In genomic region chr10:29823177-29823576, GRCm38 (mm10) we compare ENCODE assay signal across 30 mouse cellular contexts.
A peak's percentile ranks its signal among the peaks of the same experiment; 100 is the strongest.
DNase-seq lines count a peak whose midpoint lies in the region; ATAC-seq and TF ChIP-seq lines count a peak whose summit lies in the region.
"Had no signal": no experiment of that assay in that cellular context is flagged by ENCODE, and none has a peak within 500 bp of the region (broad histone marks: within the 10 kb centered on the region; RNA-seq: fewer than 3 reads in every experiment).

No protein-coding gene starts in this region.

- H3K4me3 ChIP-seq in forebrain, embryonic 15.5 days: no peak overlapping the region
- H3K4me3 ChIP-seq in forebrain, embryonic 12.5 days (replicated peaks): no peak overlapping the region
- H3K4me3 ChIP-seq in forebrain, postnatal 0 days (ENCODE audit: low read depth, low read length): no peak overlapping the region
- H3K4me3 ChIP-seq in embryonic facial prominence, embryonic 10.5 days: no peak overlapping the region
- H3K4me3 ChIP-seq: heart, embryonic 13.5 days; lung, embryonic 15.5 days; megakaryocyte, embryonic 14.5 days; midbrain, embryonic 12.5 days; myocyte; neural tube, embryonic 12.5 days; stomach, embryonic 15.5 days had no signal

- peak; percentile 30 for DNase-seq in layer of hippocampus, adult 9-11 months
- no peak for DNase-seq in layer of hippocampus, postnatal 10 days (ENCODE audit: low spot score in 2 of 2)
- peak; percentile 10 for DNase-seq in right cerebral cortex, adult 18-20 months
- no peak for DNase-seq in right cerebral cortex, postnatal 25 days
- DNase-seq in forebrain, postnatal 0 days: peak; percentile 70
- no peak for DNase-seq in embryonic facial prominence, embryonic 10.5 days (ENCODE audit: low spot score)
- DNase-seq: adrenal gland, postnatal 10 days; cerebellum, adult 18-20 months; cerebellum, postnatal 25 days; gastrocnemius, postnatal 10 days; heart, postnatal 10 days; kidney, adult 9 months; kidney, postnatal 10 days; liver; lung, postnatal 4 days; thymus, adult 2 months; thymus, postnatal 36 days had no signal

- no peak for TF ChIP-seq CTCF in forebrain, postnatal 0 days (IDR thresholded peaks at IDR 0.05; ENCODE audit: low read depth)

- H3K27ac ChIP-seq in forebrain, embryonic 15.5 days (replicated peaks): peak overlapping the region; percentile 64; the same call in 1 of the 2 replicates
- no peak overlapping the region for H3K27ac ChIP-seq in forebrain, embryonic 12.5 days
- H3K27ac ChIP-seq in forebrain, postnatal 0 days (ENCODE audit: low read depth, low read length): no peak overlapping the region
- no peak overlapping the region for H3K27ac ChIP-seq in embryonic facial prominence, embryonic 10.5 days (replicated peaks)
- H3K27ac ChIP-seq: heart, embryonic 13.5 days; hindbrain, embryonic 14.5 days; liver, embryonic 14.5 days; lung, embryonic 15.5 days; midbrain, embryonic 12.5 days; neural tube, embryonic 12.5 days; stomach, embryonic 15.5 days had no signal

- H3K4me2 ChIP-seq in forebrain, embryonic 15.5 days (replicated peaks): no peak overlapping the region
- no peak overlapping the region for H3K4me2 ChIP-seq in forebrain, embryonic 12.5 days
- no peak overlapping the region for H3K4me2 ChIP-seq in forebrain, postnatal 0 days (ENCODE audit: low read depth)
- H3K4me2 ChIP-seq: heart, embryonic 13.5 days; hindbrain, embryonic 14.5 days; lung, embryonic 15.5 days; midbrain, embryonic 12.5 days; neural tube, embryonic 12.5 days; stomach, embryonic 15.5 days had no signal

- peaks cover 15% of the 10 kb centered on the region; the same call in 1 of the 2 replicates for H3K4me1 ChIP-seq in forebrain, embryonic 15.5 days
- no peaks in the 10 kb centered on the region for H3K4me1 ChIP-seq in forebrain, embryonic 12.5 days
- 0 out of 2 replicates have a peak, but pooled peaks cover 4% of the 10 kb centered on the region for H3K4me1 ChIP-seq in forebrain, postnatal 0 days (ENCODE audit: insufficient read depth)
- no peaks in the 10 kb centered on the region for H3K4me1 ChIP-seq in embryonic facial prominence, embryonic 10.5 days
- H3K4me1 ChIP-seq: heart, embryonic 13.5 days; megakaryocyte, embryonic 14.5 days; midbrain, embryonic 12.5 days; neural tube, embryonic 12.5 days; stomach, embryonic 15.5 days had no signal

- H3K9me3 ChIP-seq in forebrain, embryonic 15.5 days: no peaks in the 10 kb centered on the region
- no peaks in the 10 kb centered on the region for H3K9me3 ChIP-seq in forebrain, embryonic 12.5 days
- no peaks in the 10 kb centered on the region for H3K9me3 ChIP-seq in forebrain, postnatal 0 days (ENCODE audit: low read length)
- H3K9me3 ChIP-seq in embryonic facial prominence, embryonic 10.5 days: no peaks in the 10 kb centered on the region
- H3K9me3 ChIP-seq: heart, embryonic 13.5 days; lung, embryonic 15.5 days; megakaryocyte, embryonic 14.5 days; midbrain, embryonic 12.5 days; neural tube, embryonic 12.5 days; stomach, embryonic 15.5 days had no signal

- WGBS in forebrain, embryonic 15.5 days: 65% methylated on average over 2 of the region's 2 CpGs
- WGBS in forebrain, embryonic 12.5 days: 97% methylated on average over 2 of the region's 2 CpGs
- WGBS in forebrain, postnatal 0 days: 54% methylated on average over 2 of the region's 2 CpGs
- 87% methylated on average over 2 of the region's 2 CpGs for WGBS in embryonic facial prominence, embryonic 10.5 days

- H3K27me3 ChIP-seq in forebrain, embryonic 15.5 days: no peaks in the 10 kb centered on the region
- no peaks in the 10 kb centered on the region for H3K27me3 ChIP-seq in forebrain, embryonic 12.5 days
- no peaks in the 10 kb centered on the region for H3K27me3 ChIP-seq in forebrain, postnatal 0 days (ENCODE audit: insufficient read depth, low read length)
- H3K27me3 ChIP-seq in embryonic facial prominence, embryonic 10.5 days (replicated peaks; ENCODE audit: low read depth, poor library complexity, severe bottlenecking): no peaks in the 10 kb centered on the region
- H3K27me3 ChIP-seq: heart, embryonic 13.5 days; lung, embryonic 15.5 days; megakaryocyte, embryonic 14.5 days; midbrain, embryonic 12.5 days; neural tube, embryonic 12.5 days; stomach, embryonic 15.5 days had no signal

- ATAC-seq in forebrain, embryonic 15.5 days (replicated peaks): peak; percentile 30; the same call in 1 of the 2 replicates
- ATAC-seq in forebrain, embryonic 12.5 days (ENCODE audit: low FRiP score): no peak
- ATAC-seq in forebrain, postnatal 0 days: peak; percentile 78
- ATAC-seq: intestine, postnatal 0 days; Patski had no signal

- no peaks in the 10 kb centered on the region for H3K36me3 ChIP-seq in forebrain, embryonic 15.5 days
- no peaks in the 10 kb centered on the region for H3K36me3 ChIP-seq in forebrain, embryonic 12.5 days (replicated peaks)
- no peaks in the 10 kb centered on the region for H3K36me3 ChIP-seq in forebrain, postnatal 0 days (ENCODE audit: insufficient read depth)
- no peaks in the 10 kb centered on the region for H3K36me3 ChIP-seq in embryonic facial prominence, embryonic 10.5 days (replicated peaks)
- H3K36me3 ChIP-seq: heart, embryonic 13.5 days; lung, embryonic 15.5 days; midbrain, embryonic 12.5 days; neural tube, embryonic 12.5 days; stomach, embryonic 15.5 days had no signal

- no peak overlapping the region for H3K9ac ChIP-seq in forebrain, embryonic 15.5 days (replicated peaks)
- H3K9ac ChIP-seq in forebrain, embryonic 12.5 days: no peak overlapping the region
- H3K9ac ChIP-seq in forebrain, postnatal 0 days: no peak overlapping the region
- H3K9ac ChIP-seq: heart, embryonic 13.5 days; hindbrain, embryonic 14.5 days; liver, embryonic 14.5 days; lung, embryonic 15.5 days; midbrain, embryonic 12.5 days; neural tube, embryonic 12.5 days; stomach, embryonic 15.5 days had no signal

Comparison
In these comparisons a context has a peak if more than half of its experiments do, and no peak if none do; other contexts are left out.
1. DNase-seq: peak in layer of hippocampus, adult 9-11 months (single experiment), right cerebral cortex, adult 18-20 months (single experiment) and forebrain, postnatal 0 days (single experiment); none in layer of hippocampus, postnatal 10 days (0 of 2), right cerebral cortex, postnatal 25 days (single experiment) and embryonic facial prominence, embryonic 10.5 days (single experiment).